Mouse (Mus musculus): ENCODE data around the gene Pbx4.

Gene Pbx4

DNA sequence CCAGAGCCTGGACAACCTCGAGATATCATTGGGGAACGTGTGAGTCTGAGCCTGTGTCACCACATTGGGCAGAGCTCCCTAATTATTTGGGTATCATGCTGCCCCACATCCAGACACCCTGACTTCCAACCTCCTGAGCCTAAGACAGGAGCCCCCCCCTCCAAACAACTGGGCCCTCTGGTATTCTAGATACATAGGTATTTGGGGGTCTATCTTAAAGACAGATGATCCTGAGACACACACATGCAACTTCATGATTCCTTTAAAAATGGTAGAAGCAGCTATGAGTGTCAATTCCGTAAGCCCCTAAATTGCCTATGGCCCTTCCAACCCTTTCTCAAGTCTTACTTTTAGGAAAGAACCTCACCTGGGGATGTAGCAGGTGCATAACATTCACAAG is 22.5 kb upstream of the Pbx4 start:
- no peak for ATAC-seq (ENCODE audit: low TSS enrichment)

DNA sequence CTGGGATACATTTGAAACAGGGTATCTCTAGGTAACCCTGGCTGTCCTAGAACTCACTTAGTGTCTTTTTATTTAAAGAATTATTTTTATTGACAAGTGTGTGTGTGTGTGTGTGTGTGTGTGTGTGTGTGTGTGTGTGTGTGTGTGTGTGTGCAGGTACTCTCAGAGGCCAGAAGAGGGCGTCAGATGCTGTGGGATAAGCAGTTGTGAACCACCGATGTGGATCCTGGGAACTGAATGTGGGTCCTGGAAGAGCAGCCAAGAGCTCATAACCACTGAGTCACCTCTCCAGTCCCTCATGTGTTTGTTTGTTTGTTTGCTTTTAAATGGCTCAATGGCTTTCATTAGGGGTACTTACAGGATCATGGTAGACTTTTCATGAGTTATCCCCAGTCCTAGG is 17.4 kb upstream of the Pbx4 start:
- ATAC-seq (ENCODE audit: low TSS enrichment), result no peak

- no peak for ATAC-seq (ENCODE audit: low TSS enrichment)
Observed at GRCm38 (mm10) chr8:69815396-69815795, 16.9 kb upstream of the Pbx4 start.

DNA sequence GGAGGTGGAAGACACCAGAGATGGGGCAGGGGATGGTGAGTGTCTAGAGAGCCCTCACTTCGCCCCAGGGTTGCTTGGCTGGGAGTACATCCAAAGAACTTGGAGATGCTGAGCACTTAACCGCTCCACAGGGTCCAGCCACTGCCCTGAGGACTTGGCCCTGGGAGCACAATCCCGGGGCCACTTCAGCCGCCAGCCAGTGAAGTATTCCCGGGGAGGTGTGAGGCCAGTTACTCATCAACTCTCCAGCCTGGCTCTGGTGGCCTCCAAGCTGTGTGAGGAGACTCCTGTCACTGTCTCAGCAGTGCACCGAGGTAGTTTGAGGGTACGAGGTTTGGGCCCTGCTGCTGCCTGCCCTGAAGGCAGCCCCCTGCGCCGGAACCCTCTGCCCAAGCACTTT is 11.8 kb upstream of the Pbx4 start:
- no peak for ATAC-seq (ENCODE audit: low TSS enrichment)

GRCm38 (mm10) chr8:69821971-69822385 is 10.3 kb upstream of the Pbx4 start:
- peak; percentile 28; the same call in 1 of the 2 replicates for ATAC-seq (ENCODE audit: low TSS enrichment)

- ATAC-seq (ENCODE audit: low TSS enrichment), result peak; percentile 17; the same call in 1 of the 2 replicates
Observed at GRCm38 (mm10) chr8:69822386-69823191, 9.7 kb upstream of the Pbx4 start, which contains the start of gene Lpar2. Lpar2 (plus strand) TSS chr8:69822429.

DNA sequence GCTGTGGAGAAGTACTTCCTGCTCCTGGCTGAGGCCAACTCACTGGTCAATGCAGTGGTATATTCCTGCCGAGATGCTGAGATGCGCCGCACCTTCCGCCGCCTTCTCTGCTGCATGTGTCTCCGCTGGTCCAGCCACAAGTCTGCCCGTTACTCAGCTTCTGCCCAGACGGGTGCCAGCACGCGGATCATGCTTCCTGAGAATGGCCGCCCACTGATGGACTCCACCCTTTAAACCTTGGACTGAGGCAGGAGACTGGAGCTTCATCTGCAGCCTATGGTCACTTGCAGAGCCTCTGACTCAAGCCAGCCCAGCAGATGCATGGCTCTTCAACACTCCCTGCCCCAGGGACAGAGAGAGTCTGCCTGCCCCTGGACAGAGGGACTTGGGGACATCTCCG is 5.9 kb upstream of the Pbx4 start:
- no peak for ATAC-seq (ENCODE audit: low TSS enrichment)

- no peak for ATAC-seq (ENCODE audit: low TSS enrichment)
Observed at GRCm38 (mm10) chr8:69837057-69837682, 4.9 kb downstream of the Pbx4 start.

- no peak for ATAC-seq (ENCODE audit: low TSS enrichment)
Observed at GRCm38 (mm10) chr8:69847167-69848065, 15.1 kb downstream of the Pbx4 start.

- ATAC-seq (ENCODE audit: low TSS enrichment), result no peak
Observed at GRCm38 (mm10) chr8:69848951-69849350, 16.7 kb downstream of the Pbx4 start.

GRCm38 (mm10) chr8:69849899-69850298 is 17.6 kb downstream of the Pbx4 start:
- ATAC-seq (ENCODE audit: low TSS enrichment), result no peak

DNA sequence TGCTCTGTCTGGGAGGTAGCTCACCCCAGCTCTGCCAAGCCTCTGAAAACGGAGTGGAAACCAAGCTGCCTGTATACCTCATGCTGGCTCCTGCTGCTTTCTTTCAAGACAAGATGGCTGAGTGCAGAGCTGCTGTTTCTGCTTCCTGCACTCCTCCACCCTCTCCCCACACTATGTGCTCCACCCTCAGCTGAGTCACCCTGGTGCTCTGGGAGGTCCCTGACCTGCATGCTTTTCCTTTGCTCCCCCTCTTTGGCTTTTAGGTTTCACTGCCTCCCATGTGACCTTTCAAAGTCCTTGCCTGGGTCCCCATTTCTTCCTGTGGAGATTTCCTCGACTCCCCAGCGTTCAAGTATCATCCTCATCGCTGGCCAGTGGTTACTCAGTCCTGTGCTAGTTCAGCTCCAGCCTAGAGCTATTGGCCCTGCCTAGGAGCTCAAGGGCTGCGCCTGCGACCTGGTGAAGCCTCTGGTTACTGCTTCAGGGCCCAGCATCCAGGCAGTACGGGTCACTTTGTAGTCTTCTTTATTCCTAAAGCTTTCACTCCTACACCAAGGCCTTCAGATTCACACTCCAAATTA is 18.7 kb downstream of the Pbx4 start:
- no peak for ATAC-seq (ENCODE audit: low TSS enrichment)

- ATAC-seq (ENCODE audit: low TSS enrichment), result no peak
Observed at GRCm38 (mm10) chr8:69853869-69854268, 21.6 kb downstream of the Pbx4 start.

DNA sequence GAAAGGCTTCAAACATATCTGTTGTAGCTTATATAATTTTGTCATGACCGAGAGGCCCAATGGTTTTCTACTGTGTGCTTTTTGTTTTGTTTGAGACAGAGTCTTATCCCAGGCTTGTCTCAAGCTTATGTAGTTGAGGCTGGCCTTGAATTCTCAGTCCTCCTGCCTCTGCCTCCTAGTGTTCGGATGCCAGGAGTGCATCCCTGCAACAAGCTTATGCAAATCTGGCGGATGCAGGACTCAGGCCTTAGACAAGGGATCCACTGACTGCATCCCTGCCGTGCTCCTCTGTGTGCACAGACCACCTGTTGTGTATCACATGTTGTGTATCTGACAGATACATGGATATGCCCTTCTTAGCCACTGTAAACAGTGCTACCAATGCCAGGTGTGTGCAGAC is 28.5 kb downstream of the Pbx4 start:
- no peak for ATAC-seq (ENCODE audit: low TSS enrichment)

DNA sequence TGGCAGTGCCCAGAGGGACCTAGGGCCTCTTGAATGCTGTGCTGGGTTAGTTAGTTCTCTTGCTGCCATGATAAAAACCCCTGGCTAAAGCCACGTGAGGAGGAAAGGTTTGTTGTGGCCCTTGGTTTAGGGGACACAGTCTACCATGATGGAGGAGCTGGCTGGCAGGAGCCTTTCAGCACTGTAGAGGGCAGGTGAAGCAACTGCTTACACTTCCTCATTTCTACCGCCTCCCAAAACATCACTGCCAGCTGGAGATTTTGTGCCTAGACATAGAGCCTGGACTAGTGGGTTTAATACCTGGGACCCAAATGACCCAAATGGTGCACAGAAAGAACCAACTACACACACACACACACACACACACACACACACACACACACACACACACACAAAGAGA is 29.0 kb downstream of the Pbx4 start:
- ATAC-seq (ENCODE audit: low TSS enrichment), result no peak

DNA sequence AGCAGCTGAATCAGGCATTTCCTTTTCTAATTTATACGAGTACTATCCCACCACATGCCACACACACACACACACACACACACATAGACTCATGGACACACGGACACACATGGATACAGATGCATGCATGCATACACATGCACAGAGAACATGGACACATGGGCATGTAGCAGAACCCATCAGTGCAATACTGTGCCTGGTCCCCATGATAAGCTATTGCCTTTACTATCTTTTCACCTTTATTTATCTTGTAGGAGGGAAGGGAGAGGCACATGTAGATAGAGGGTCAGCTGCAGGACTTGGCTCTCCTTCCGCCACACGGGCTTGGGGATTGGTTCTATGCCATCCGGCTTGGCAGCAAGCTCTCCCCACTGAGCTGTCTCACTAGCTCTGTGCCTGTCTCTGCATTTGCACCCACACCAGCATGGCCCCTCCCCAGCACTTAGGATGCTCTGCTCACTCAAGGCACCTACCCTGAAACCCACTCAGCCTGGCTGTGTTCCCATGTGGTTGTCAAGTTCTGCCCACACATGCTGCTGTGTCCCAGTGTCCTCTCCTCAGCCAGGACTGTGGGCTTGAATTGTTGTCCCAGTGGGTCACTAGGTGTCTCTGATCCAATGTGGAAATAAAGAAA is 31.2 kb downstream of the Pbx4 start:
- ATAC-seq (ENCODE audit: low TSS enrichment), result peak; percentile 77

- ATAC-seq (ENCODE audit: low TSS enrichment), result no peak
Observed at GRCm38 (mm10) chr8:69864180-69864579, 31.9 kb downstream of the Pbx4 start.

- no peak for ATAC-seq (ENCODE audit: low TSS enrichment)
Observed at GRCm38 (mm10) chr8:69867696-69868326, 35.5 kb downstream of the Pbx4 start.

DNA sequence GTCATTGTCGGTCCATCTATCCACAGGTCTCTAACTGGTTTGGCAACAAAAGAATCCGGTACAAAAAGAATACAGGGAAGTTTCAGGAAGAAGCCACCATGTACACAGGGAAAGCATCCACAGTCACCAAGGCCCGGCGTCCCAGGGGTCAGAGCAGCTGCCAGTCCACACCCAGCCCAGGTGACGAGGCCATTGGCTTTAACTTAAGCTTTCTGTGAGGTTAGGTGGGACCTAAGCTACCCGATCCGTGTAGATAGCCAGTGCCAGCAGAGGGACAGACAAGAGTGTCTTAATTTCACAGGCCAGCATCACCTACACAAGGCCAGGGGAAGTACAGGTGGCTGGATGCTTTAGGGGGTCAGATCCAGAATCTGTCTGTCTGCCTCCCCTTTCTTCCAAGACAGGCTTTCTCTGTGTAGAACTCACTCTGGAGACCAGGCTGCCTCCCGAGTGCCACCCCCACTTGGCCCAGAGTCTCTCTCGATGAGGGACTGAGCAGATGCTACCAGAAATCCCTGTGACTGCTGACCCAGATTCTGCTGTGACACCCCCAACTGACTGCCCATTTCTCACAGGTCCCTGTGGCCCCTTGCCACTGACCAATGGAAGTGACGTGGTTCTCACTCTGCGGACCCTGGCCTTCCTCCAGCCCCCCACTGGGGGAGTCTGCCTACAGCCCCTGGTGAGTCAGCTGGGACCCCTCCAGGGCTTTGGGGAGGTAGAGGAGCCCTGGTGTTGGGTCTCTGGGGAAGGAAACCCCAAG is 37.9 kb downstream of the Pbx4 start:
- ATAC-seq (ENCODE audit: low TSS enrichment), result peak; percentile 74

- ATAC-seq (ENCODE audit: low TSS enrichment), result no peak
Observed at GRCm38 (mm10) chr8:69870907-69871306, 38.6 kb downstream of the Pbx4 start.
